Mouse (Mus musculus) c-Kit-positive CD71-positive TER-119-negative erythroid progenitor cells, embryonic 14.5 days (primary cell): ENCODE data around the gene Plcl2.
"Not testable (repeated sequence)": the region's sequence is repeated elsewhere in the genome, so short reads cannot be mapped to it uniquely, and the experiment has no call there.

Experiments
- DNase-seq: peaks from one replicate; pipeline ENCODE4 v3.0.0-alpha.2; 2013; ENCODE audit warnings: low read depth

Gene Plcl2

DNA sequence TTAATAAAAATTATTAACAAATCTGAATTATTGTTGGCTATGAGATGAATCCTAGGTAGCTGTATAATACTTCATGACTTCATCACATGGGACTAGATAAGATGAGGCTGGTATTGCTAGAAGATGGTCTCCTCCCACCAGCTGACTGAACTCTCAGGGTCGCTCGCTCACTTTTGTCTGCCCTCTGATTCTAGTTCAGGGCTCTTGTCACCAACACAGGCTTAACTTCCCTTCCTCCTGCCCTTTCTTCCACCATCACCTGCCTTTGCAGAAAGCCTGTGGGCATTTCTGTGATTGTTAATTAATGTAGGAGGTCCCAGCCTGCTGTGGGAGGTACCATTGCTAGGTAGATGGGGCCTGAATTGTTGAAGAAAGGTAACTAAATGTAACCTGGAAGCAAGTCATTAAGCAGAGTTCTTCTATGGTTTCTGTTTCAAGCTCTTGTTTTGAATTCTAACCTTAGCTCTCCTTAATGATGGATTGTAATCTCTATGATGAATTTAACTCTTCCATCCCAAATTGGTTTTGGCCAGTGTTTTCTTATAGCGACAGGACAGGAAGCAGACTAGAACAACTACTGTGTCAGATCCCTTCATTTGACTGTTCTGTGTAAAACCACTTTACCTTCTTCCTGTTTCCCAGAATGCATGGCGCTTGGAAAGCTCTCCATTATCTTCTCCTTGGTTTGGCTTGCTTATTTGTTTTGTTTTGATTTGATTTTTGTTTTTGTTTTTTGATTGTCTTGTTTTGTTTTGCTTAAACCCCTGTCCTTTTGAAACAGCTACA, 27.4 kb downstream of the Plcl2 start:
- DNase-seq = no peak

DNA sequence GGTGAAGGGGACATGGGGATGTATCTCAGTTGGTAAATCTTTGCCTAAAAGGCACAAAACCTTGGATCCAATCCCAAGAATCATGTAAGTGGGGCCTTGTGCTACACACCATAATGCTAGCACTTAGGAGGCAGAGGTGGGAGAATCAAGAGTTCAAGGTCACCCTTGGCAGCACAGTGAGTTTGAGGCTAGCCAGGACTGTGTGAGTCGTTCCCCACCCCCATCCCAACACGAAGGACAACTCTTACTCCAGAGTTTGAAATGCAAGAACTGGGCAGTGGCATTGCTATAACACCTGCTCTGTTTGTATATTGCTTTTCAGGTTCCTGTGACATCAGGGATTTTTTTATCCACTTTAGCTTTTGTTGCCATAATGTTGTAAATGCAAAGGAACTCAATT, 28.6 kb downstream of the Plcl2 start:
- DNase-seq = no peak

DNA sequence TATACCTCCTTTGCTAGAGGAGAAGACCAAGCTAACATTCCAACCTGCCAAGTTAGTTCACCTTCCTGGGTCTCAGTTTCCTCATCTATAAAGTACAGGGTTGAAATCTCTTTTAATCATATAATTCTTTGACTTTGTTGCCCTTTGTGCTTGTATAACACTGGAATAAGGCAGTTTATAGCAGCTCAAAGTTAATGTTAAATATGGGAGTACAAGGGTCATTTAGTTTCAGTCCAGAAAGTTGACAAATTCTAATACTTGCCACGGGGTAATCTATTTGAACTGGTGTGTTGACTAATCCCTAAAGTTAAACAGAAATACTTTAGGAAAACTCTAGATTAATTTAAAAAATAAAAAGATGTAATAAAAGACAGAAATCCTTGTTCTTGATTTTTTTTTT, 35.7 kb downstream of the Plcl2 start:
- DNase-seq = no peak

DNA sequence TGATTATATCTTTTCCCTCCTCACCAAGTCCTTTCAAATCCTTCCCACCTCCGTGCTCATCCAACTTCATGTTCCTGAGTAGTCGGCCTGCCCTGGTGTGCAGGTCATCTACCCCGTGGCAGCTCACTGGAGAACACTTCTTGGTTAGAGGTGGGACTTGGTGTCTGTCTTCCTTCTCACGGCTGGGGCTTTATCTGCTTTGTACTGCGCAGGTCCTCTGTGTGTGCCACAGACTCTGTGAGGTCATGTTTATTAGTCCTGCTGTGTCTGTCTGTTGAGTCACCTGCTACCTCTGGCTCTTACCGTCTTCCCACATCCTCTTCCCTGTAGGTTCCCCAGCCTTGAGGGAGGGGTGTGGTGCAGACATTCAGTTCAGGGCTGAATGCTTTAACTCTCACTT, 36.1 kb downstream of the Plcl2 start:
- no peak for DNase-seq

DNA sequence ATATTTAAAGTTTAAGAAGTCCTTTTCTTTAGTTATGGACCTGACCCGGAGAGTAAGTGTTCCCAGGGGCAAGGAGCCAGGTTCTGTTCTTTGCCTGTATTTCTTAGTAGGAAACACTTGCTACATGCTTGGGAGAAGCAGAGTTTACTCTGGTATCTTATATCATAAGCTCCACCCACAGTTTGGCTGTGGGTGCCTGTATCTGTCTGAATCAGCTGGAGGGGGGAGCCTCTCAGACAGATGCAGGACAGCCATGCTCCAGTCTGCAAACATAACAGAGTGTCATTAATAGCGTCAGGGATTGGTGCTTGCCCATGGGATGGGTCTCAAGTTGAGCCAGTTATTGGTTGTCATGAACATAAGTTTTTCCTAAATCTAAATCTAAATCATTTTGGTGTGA, 42.9 kb downstream of the Plcl2 start:
- DNase-seq = peak; percentile 39

DNA sequence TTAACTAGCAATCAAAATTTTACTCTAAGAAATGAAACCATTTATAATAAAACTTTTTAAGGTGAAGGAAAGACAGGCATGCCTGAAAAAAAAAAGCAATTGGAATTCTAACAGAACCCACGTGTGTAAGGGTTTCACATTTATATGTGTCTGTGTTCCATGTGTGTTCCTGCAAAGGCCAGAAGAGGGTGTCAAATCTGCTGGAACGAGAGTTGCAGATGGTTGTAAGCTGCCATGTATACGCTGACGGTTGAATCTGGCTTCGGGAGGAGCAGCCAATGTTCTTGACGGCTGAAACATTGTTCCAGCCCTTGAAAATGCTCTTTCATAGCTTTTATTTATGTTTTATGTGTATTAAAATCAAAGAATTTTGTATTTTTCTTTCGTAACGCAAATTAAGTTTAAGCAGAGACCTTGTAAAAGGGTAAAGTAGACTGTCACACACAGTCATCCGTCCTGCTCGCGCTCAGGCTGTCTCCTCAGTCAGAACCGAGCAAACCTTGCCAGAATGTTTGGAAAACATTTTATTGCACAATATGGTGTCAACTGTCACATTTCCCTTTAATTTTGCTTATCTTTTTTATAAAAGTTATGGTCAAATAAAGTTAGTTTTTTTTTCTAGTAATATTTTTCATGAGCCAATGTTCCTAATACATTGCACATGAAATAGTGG, 48.5 kb downstream of the Plcl2 start:
- DNase-seq = no peak

DNA sequence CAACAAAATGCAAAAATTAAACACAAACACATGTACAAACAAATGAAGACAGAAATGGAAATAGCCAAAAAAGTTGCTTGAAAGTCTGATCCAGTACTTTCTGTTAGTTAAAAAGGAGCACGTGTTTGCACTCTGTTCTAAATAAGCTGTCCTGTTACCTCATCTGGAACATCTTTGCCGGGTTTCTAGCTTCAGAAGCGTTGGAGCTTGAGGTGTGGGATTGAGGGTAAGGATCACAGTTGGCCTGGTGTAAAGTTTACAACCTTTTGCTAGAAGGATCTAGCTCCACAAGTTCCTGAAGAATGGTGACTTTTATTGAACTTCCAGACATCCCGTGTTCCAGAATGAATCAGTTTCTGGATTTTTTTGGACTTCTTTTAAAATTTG, 49.0 kb downstream of the Plcl2 start:
- DNase-seq = no peak

DNA sequence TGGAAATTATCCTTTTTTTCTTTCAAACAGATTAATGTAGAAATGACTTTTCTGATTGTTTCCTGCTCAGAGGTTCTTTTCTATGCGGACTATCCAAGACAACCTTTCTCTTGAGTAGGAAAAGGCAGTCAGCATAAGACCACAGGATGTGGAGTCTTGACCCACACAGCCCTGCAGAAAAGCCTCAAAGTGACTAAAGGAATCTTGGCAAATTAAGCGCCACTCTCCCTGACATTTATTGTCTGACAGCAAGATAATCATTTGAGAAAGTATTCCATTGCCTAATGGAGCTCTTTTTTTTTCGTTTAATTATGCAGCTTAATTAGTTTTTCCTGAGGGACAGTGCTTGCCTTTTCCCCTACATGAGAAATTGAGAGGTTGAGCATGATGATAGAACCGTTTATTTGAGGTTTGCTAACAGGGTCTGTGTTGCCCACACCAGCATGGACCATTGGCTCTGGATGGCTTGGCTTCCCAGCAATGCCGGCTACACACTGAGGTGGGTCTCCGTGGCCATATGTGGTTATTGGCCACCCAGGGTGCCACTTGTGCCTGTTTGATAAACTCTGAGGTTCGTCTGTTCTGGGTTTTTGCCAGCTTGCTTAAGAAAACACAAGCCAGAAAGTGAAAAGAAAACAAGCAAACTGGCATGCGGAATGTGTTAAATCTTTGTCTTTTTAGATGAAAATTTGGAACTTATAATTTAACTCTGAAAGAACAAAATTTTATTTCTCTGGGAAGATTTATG, 56.3 kb downstream of the Plcl2 start:
- no peak for DNase-seq

DNA sequence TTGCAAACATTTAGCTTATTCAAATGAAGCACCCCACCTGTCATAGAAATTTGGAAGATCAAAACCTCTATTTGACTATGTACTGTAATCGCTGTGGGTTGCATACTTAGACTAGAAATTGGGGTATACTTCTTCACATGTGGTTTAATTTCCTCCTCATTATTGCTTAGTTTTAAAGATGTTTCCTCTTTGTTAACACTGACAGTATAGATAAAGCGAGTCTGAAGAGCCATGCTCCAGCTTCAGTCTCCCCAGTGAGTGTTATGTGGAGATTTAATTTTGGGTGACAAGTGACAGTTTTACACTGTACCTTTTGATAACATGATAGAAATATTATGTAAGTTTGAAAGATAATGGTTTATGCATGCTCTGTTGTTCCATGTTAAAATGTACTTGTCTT, 59.6 kb downstream of the Plcl2 start:
- DNase-seq = no peak

DNA sequence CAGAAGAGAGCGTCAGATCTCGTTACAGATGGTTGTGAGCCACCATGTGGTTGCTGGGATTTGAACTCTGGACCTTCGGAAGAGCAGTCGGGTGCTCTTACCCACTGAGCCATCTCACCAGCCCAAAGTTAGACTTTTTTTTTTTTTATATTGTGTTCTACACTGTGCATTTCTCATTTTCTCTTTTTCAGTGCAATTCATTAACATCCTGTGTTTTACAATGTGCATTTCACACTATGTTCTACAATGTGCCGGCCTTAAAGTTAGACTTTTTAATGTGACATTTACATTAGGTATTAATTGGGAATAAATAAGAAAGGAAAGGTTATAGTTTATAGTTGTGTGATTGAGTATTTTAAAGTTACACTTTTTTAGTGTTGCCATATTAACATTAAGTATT, 61.0 kb downstream of the Plcl2 start:
- DNase-seq = not testable (repeated sequence)

DNA sequence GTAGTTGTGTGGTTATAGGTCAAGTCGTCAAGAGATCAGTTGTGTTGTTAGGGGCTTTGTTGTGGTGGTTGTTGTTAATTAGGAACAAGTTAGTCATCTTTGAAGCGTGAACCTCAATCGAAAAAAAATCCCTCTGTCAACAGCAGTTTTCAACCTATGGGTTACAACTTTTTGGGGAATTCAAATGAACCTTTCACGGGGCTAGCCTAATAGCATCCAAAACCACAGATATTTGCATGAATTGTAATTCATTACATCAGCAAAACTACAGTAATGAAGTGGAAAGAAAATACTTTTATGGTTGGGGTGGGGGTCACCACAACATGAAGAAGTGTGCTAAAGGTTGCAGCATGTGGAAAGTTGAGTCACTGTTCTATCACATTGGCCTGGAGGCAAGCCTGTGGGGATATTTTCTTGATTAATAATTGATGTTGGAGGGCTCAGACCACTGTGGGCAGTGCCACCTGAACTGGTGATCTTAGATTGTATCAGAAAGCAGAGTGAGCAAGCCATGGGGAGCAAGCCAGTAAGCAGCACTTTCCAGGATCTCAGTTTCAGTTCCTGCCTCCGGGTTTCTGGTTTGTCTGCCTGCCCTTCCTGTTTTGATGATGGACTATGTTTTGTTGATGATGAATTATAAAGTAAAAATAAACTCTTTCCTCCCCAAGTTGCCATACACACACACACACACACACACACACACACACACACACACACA, 61.6 kb downstream of the Plcl2 start:
- DNase-seq = no peak

DNA sequence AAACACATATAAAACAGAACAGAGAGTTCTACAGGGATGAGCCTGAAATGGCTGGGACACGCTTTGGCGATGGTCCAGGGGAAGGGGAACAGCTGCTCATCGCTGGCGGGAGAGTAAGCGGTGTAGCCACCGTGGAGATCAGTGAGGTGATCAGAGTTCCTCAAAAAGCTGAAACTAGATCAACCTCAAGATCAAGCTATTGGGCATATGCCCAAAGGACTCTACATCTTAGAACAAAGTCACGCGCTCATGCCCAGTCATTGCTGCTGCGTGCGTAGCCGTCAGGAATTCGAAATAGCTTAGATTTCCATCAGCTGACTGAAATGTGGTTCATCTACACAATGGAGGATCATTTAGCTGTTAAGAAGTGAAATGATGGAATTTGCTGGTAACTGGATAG, 65.0 kb downstream of the Plcl2 start:
- no peak for DNase-seq

DNA sequence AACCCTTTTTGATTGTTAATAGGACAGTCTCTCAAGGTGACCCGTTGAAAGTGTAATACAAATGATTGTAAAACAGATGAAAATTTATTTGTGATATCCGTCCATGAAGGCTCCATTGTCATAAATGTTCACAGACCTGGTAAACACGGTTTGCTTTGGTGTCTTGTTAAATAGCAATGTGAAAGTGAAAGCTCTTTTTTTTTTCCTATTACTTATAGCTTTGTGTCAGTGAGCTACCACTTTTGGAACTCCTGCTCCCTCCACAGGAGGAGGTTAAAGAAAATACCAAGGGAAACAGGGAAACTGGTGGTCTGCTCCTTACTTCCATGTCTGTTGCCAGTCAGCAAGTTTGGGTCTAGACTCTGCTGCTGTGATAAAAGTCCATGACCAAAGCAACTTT, 71.2 kb downstream of the Plcl2 start:
- DNase-seq = no peak

DNA sequence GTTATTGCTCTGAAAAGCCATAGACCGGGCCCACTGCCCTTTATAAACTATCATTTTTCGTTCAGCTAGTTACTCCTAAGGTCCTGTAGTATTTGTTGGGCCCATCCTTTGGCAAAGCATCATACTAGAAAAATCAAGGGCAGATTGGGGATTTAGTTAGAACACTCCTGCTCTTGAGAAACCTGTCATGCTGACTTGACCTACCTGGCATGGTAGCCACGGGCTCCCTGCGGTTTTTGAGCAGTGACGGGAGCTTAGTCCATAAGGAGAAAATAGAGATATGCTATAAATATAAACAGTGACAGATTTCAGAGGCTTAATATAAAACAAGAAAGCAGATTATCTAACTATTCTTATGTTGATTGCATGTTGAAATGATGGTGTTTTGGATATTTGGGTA, 77.6 kb downstream of the Plcl2 start:
- no peak for DNase-seq

DNA sequence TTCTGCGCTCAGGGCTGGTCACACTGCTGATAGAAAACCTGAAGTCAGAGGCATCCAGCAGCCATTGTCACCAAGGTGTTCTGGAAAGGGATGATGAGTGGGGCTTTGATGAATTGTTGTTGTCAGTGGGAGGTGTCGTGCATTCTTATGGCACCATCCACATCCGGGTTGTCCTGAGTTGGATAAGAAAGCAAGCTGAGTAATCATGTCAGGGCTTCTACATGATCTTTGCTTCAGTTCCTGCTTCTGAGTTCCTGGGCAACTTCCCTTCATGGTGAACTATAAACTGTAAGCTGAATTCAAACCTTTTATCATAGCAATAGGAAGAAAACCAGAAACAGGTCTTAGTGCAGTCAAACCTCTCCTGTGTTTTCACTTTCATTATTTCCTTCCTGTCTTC, 78.7 kb downstream of the Plcl2 start:
- DNase-seq = no peak

DNA sequence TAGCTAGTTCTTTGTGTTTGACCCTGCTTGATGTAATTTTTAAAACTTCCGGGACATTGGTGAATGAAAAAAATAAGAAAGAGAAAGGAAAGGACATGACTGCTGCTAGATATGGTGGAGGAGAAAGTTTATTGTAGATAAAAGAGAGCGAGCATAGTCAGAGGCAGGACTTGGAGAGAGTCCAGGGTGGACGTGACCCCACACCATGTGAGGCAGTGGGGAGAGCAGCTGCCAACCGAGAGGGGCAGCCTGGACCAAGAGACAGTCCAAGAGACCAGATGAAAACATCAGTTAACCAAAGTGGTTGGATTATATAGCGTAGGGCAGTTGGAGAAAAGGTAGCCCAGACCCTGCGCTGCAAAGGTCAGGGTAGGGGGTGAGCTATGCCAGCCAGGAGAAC, 91.0 kb downstream of the Plcl2 start:
- no peak for DNase-seq

DNA sequence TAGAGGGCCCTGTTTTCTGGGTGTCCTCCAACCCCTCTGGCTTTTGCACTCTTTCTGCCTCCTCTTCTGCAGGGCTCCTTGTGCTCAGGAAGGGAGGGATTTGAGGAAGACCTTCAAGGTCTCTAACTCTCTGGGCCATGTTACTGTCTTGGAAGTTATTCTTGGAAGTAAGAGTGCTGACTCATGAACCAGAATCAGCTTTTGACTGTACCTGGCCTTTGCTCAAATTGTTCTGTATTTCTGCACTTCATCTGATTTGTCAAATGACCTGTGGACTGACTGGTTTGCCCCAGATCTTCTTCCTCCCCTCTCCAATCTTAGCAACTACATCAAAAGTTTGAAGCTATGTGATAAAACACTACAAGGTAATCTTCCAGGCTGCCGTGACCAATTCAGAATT, 91.5 kb downstream of the Plcl2 start:
- DNase-seq = no peak

DNA sequence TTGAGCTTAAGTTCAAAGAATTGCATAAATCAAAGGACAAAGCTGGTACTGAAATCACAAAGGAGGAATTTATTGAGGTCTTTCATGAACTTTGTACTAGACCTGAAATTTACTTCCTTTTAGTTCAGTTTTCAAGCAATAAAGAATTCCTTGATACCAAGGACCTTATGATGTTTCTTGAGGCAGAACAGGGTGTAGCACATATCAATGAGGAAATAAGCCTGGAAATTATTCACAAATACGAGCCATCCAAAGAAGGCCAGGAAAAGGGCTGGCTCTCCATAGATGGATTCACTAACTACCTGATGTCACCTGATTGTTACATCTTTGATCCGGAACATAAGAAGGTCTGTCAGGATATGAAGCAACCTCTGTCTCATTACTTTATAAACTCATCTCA, 97.7 kb downstream of the Plcl2 start:
- no peak for DNase-seq

DNA sequence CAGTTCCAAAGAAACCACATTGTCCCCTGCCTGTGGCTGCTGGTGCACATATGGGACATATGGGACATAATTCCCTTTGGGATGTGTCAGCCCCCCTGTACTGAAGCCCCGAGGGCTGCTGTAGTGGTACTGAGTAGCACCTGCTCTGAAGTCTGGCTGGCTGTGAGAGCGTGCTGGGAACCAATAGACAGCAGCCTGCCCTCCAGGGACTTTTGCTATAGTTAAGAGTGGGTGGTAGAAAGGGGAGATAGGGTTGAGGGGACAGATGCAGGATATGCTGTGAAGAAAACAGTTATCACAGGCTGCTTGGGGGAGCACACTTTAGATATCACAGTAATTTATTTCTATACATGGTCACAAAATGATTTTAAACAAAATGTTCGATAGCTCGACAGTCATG, 100.7 kb downstream of the Plcl2 start:
- DNase-seq = no peak

DNA sequence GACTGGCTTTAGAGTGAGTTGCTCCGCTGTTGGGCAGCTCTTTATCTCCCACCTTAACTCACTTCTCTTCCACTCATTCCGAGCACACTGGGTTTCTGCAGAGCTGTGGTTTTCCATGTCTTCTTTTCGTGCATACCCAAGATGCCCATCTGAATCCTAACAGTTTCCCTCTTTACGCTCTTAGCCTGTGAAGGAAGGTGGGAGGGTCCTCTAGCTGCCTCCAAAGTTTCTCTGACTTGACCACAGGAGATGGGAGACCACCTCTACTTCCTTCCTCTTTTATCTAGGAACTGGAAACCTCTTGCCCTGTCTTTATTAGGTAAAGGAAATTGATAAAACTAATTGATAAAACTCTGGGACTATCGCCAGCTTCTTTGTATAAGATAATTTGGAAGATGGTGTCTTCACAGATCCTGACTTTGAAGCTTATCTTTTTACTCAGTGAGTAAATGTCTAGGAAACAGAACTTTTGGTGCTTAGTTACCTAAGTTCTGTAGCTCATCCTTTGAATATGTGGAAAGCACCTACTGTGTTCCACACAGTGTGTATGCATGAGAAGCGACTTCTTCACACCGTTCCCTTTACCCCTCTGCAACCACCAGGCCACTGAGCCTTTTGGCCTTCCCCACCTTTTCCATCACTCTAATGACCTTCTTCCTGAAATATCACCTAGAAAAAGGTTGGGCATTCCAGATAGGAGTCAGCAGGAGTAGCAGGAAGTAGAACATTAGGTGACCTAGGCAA, 111.8 kb downstream of the Plcl2 start:
- DNase-seq = no peak

DNA sequence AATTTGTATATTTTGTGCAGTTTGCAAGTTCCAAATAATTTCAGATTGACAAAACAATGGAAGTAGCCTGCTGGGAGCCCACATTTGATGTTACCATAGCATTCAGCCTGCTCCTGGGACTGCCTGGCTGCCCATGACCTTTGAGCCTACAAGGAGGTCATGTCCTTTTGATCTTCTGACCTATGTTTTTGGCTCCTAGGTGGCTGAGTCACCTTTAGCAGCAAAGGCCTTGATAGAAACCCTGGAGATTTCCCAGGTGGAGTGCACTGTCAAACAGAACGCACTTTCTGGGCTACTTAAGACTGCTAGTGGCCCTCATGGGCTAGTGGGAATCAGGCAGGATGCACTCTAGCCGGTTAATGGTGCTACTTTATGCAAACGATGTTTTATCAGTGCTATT, 112.8 kb downstream of the Plcl2 start:
- DNase-seq = no peak

DNA sequence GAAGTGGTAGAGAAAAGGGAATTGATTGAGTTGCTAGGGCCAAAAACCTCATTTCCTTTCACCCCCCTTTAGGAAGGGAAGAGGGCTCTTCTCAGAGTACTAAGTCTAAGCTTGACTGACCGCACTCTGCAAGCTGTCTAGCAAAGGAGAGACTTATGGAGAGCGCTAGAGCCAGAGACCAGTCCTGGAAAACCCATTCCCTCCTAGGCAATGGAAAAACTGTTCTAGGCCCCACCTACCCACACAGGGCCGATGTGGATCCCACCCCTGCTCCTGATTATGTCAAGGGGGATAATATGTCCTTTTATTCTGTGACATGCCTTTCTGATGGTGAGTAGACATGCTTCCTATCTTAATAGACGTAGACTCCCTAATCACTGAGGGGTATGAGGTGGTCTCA, 116.4 kb downstream of the Plcl2 start:
- no peak for DNase-seq
